Mouse (Mus musculus) gastrocnemius, postnatal 36 days (tissue): Measurements from ENCODE around the gene Atp2b2. TPM values are rescaled to one million over a fixed set of nuclear protein-coding genes. Genes with fewer than 3 reads are reported as not detected.
"Not testable (repeated sequence)": the region's sequence is repeated elsewhere in the genome, so short reads cannot be mapped to it uniquely, and the experiment has no call there.

Experiments
- DNase-seq, 2 experiments: peaks; one replicate each; pipeline ENCODE4 v3.0.0; 2022
- intact Hi-C: fragments of 180-260 bp; cut with DNase I; formaldehyde crosslinking; loops from one replicate; pipeline ENCODE4 v1.15.1; 2025
- total RNA-seq, 2 experiments: library from RNA; stranded (reverse); gene quantifications; 2 replicates each; pipeline ENCODE4 v1.2.3; 2021

Atp2b2 gene
- total RNA-seq, 2 experiments from 2014 or later = 0.13 to 0.17 TPM

DNA sequence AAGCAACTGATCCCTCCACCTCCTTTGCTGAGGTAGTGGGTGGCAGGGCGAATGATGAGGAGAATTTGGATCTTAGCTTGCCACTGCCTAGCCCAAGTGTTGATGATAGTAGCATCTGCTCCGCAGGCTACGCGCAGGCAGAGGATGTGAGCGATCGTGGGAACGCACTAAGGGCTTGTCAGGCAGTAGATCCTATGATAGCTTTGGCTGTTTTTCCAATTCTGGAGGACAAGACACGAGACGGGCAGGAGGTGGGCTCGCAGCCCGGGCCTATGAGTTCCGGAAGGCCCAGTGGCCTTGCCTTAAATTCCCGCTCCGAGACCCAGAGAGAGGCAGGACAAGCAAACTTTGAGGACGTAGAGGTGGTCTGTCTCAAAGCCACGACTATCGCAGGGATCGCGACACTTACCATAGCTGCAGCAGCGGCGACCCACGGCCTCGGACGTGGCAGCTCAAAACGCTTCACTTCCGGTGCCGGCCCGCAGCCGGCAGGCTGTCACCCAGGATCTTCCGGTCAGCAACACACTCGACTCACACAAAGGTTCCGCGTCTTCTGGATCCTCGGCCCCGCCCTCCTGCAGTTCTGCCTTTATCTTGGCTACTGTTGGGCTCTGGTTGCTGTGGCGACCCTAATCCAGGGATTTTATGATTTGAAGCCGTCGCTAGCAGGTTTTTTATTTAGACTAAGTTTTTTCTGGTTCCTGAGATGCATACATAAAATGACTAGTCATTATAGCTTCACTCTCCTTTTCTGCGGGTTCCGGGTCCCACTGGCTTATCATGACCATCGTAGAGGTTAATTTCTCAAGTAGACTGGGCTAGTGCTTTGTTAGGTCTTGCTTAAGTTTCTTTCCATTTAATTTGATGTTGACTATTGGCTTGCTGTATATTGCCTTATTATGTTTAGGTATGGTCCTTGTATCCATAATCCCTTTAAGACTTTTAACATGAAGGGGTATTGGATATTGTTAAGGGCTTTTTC, 301.9 kb downstream of the Atp2b2 start, which contains the start of gene Sec13:
Gene Sec13, minus strand, starts transcription at position 508 of the 982 bp plus-strand sequence.
- intact Hi-C loops = no loop called here
- DNase-seq = peak; percentile 81

DNA sequence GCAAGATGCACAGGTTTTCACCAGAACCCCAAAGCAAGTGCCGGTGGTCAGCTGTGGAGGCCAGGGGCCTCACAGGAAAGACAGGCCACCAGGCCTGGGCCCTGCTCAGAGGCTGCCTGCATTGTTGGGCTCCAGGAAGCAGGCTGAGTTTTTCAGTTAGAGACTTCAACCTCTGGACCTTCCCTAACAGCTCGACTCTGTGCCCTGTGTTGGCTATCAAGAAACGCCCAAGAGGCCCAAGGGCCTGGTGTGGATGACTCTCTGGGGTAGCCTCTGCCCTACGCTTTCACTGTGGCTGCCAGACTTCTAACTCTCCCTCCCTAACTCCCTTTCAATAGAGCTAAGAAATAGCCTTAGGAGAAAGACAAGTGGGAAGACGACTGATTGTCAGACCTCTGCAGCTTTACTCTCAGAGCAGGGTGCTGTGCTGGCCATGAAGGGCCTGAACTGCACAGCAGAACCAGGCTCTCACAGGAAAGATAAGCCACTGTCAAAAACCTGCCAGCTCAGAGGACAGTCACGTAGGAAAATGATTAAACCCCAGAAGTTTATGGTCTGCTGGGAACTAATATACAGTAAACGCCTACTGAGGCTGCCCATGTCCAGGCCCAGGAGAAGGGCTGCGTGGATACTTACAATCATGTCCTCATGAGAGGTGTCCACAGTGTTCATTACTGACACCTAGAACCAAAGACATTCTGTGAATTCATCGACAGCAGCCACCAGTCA, 304.9 kb downstream of the Atp2b2 start:
- intact Hi-C loops = no loop called here
- no peak for DNase-seq

DNA sequence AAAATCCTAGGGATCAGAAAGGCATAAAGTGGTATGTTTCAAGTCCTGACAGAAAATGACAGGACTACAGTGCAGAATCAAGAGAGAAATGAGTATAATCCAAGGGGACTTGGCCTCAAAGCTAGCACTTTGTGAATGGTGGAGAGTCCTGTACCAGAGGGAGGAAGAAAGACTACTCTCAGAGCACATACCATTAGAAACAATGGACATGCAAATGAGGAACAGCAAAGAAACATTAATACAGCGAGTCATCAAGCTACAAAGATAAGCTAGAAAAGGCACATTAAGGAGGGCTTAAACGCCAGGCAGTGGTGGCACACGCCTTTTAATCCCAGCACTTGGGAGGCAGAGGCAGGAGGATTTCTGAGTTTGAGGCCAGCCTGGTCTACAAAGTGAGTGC, 311.1 kb downstream of the Atp2b2 start:
- no peak for DNase-seq
- intact Hi-C loops = no loop called here

DNA sequence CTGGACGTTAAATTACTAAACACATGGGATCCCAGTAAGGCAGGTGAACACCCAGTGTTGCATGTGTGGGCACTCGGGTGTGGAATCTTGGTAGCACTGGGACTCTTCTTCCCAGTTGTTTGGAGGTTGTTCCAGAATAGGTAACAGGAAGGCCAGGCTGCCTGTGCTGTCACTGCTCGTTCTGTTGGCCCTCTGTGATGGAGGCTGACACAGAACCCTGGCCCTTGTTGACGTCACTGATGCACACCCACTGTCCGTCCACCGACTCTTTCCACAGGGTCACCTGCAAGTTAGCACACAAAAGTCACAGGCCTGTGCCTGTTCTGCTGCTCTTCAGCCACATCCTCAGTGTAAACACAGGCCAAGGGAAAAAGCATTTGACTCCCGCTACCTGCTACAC, 314.2 kb downstream of the Atp2b2 start:
- intact Hi-C loops = no loop called here
- DNase-seq = no peak

DNA sequence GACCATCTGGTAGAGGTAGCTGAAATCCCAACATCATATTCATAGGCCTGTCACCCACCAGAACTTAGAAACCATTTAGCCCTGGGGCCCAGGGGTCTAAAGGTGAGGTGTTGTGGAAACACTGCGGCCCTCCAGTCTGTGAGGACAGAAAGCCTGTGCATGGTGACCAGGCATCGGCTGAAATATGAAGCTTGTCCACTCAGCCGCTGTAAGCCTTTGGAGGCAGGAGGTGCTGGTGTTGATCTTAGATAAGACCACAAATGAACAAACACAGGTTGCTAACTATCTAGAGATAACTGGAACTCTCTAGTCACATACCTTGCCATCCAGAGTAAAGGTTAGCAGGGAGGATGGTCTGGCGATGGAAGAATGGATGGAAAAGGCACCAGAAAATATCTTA, 321.4 kb downstream of the Atp2b2 start:
- DNase-seq = no peak
- intact Hi-C loops = no loop called here

DNA sequence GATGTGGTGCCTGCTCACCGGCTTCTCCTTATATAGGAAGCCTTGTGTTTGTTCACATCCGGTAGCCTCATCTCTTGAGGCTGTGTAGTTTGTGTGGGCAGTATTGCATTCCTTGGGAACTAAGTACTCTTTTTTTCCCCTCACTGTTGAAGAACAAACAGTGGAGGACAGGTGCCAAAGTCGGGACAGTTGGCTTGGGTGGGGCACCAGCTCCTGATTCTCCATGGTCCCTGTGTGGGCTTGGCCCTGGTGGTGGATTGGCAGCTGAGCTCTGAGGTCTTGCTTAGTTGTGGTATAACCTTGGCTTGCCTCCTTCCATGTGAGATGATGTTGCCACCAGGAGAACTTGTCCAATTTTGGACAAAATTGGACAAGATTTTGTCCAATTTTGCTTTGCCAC, 322.5 kb downstream of the Atp2b2 start, which contains the start of gene Ghrl:
Gene Ghrl, minus strand, starts transcription at position 3 of the 400 bp plus-strand sequence.
- no peak for DNase-seq
- intact Hi-C loops = no loop called here

DNA sequence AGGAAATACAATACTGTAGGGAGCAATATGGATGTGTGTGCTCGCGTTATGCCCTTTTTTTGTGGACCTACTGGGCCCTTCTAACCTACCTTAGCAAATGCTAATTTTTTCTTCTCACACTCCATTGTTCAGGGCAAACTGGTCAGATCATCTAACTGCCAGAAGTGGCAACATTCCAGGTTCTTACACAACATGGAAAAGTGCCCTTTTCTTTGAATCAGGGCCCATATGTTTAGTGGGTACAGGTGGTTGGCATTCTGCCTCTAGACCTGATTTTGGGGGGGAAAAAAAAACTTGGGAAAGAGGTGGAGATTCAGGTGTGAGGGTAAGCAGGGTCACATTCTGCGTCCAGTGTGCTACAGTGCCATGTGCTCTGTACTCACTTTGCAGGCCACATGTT, 324.9 kb downstream of the Atp2b2 start:
- intact Hi-C loops = no loop called here
- DNase-seq = no peak

DNA sequence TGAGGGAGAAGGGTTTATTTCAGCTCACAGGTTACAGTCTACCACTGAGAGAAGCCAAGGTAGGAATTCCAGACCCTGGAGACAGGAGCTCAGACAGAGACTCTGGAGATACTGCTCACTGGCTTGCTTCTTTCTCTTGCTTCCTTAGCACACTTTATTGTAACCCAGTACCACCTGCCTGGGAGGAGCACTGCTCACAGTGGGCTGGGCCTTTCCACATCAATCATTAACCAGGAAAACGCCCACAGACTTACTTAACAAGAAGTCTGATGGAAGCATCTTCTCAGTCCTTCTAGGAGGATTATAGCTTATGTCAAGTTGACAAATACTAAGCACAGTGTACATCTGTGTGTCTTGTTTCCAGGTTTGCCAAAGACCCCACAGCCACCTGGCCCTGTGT, 327.6 kb downstream of the Atp2b2 start:
- intact Hi-C loops = no loop called here

DNA sequence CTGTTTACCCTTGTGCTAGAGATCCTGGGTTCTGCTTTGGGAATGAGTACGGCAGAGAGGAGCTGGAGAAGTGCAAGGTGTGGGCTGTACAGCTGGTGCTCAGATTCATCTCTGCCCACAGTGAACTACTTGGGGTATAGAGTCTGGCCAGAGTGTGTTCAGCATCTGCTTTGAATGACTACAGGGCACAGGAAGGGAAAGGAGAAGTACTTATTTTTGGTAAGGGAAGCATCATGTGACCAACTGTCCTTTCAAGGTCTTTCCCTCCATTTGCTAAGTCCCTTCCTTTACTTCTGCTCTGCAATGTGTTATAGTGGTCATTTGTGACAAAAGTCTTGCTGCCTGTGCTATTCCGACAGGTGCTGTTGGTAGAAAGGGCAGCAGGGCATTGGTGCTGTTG, 328.1 kb downstream of the Atp2b2 start:
- no peak for DNase-seq
- intact Hi-C loops = no loop called here

More for the DNA sequence above, 327.6 kb downstream of the Atp2b2 start:
- DNase-seq = no peak

DNA sequence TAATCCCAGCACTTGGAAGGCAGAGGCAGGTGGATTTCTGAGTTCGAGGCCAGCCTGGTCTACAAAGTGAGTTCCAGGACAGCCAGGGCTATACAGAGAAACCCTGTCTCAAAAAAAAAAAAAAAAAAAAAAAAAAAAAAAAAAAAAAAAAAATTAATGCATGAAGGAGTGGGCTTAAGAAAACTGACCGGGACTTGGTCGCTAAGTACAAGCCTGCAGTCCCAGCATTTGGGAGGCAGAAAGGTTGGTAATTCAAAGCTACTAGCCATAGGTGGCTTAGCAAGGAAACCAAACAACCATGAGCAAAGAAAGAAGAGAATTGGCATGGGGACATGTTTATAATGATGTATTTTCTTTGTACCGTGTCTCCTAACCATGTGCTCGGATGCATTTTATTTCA, 329.0 kb downstream of the Atp2b2 start:
- intact Hi-C loops, DNase-seq: not testable (repeated sequence)

DNA sequence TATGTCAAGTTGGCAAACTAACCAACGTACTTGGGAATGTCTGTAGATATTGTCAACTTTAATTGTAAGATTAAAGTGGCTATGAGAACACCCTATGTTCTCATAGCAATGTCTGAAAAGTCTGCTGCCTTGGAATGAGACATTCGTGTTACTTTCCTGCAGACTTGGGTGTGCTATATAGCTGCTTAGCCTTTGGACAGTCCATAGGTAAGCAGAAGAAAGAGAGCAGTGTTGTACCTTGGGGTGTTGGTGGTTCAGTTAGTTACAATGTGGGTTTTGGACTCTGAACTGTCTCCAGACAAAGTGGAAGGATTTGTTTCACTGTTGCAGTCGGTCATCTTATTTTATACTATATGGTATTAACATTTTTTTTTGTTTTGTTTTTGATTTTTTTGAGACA, 329.7 kb downstream of the Atp2b2 start:
- no peak for DNase-seq
- intact Hi-C loops = no loop called here

DNA sequence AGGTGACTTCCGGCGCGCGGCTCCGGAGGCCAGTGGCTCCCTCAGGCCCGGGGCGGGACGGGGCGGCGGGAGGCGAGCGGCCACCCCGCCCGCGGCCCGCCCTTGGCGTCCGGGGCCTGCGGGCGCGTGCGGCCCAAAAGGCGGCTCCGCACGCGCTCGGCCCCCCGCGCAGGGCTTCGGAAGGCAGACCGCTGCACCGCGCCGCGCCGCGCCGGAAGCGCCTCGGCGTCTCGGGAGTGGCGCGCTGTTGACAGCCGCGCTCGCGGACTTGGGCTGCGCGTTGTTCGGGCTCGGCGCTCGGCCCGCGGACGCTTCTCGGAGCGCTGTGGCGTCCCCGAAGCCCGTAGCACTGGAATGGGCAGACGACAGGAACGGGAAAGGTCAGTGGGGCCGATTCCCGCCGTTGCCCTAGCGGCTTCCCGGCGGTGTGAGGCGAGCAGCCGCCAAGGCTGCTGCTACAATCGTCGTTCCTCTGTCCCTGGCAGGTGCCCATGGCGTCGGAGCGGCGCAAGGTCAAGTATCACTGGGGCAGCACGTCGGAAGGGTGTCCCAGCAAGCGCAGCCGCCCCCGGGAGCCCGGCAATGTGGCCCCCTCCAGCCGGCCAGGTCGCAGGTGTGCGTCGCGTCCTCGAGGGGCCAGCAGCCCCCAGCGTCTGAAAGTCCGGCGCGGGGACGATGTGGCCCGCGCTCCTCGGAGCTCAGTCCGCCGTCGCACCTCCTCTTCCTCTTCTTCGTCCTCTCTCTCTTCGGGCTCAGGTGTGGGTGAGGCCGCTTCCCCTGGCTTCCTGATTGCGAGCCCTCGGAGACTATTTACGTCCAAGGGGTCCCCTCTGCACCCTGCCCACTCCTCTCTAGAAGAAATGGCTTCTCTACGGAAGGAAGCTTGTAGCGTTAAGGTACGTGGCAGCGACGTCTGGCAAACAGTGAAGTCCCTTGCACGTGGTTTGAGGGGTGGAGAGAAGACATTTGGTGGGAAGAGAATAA, 344.9 kb downstream of the Atp2b2 start:
- peak; percentile 17 to 43 for DNase-seq

DNA sequence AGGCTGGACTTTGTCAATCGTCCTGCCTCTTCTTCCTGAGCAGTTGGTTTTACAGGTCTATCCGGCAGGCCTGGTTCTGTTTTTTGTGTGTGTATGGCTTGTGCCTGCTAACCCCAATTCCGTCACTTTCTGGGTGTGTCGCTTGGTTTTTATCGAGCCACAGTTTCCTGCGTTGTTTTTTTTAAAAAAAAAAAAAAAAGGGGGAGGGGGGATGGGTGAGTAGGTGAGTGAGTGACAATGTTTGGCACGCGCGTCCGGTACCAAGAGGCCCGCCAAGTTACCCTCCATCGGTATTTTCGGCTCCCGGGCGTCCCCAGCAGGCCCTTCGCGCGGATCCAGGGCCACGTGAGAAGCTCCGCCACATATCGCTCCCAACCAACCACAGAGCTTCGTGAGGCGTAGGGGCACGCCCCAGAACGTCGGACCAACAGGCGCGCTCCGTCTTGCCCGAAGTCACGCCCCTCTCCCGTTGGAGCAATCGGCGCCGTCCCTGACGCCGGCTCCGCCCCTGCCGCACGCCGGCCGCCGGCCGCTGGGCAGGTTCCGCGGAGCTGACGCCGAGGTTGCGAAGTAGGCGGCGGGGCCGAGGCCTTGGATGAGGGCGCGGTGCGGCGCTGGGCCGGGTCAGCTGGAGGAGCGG, 345.7 kb downstream of the Atp2b2 start, which contains the start of gene Tatdn2:
Gene Tatdn2, plus strand, starts transcription at position 469 of the 640 bp plus-strand sequence.
- intact Hi-C loops = no loop called here
- DNase-seq = peak; percentile 91 to 93

More for the DNA sequence above, 344.9 kb downstream of the Atp2b2 start:
- intact Hi-C loops = no loop called here

DNA sequence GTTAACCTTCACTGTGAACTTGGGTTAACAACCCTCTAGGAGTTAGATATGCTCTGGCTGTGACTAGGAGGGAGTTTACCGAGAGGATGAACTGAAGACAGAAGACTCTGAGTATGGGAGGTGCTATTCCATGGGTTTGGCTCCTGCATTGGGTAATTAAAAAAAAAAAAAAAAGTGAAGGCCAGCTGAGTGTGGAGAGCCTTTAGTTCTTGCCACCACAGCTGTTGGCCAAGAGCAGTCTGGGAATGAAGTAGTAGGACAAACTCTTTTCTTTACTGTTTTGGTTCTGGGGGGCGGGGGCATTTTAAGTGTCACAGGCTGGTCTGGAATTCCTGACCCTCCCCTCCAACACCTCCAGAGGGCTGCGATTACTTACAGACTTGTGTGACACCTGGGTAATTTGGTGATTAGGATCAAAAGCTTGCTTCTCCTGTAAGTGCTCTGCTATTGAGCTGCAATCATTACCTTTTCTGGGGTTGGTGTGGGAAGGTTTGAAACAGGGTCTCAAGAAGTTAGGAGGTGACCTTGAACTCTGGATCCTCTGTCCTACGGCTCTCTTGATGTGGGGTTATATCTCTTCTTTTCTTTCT, 346.6 kb downstream of the Atp2b2 start:
- intact Hi-C loops = no loop called here
- no peak for DNase-seq

DNA sequence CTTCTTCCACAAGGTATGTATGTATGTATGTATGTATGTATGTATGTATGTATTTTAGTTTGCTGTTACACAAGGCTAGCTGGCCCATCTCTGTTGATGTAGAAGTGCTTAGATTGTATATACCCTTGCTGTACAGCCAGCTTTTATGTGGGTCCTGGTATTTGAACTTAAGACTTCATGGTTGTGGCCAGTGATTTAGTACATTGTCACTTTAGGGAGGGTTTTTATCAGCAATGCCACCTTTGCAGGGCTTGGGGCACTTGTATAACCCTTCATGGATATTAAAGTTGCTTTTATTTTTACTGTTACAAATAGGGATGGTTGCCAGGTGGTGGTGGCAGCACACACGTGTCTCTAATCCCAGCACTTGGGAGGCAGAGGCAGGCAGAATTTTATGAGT, 347.2 kb downstream of the Atp2b2 start:
- intact Hi-C loops = no loop called here
- no peak for DNase-seq
